Mouse (Mus musculus): ENCODE results near the gene Pold1. TPM values are rescaled to one million over a fixed set of nuclear protein-coding genes. Genes with fewer than 3 reads are reported as not detected.

The Pold1 gene
- polyA plus RNA-seq, 1 experiment = 34.3 TPM

GRCm38 (mm10) chr7:44524502-44524901 lies 24.1 kb downstream of the Pold1 start, which contains the start of gene Mybpc2:
TSS of gene Mybpc2 (minus strand) at chr7:44524656.
- TF ChIP-seq POLR2A (IDR thresholded peaks at IDR 0.05; ENCODE audit: borderline replicate concordance, extremely low read depth, low read depth, low read length) (no peak), CTCF (IDR thresholded peaks at IDR 0.05; ENCODE audit: insufficient read depth, low read length) (no peak)
- Histone ChIP-seq H3K4me3 (replicated peaks; ENCODE audit: extremely low read depth, low read depth, low read length) (no peak within 1 kb of the TSS), H3K4me1 (ENCODE audit: control insufficient read depth, insufficient read depth, low read length) (peaks cover 3% of the 10 kb centered on the region; the same call in 1 of the 2 replicates)
- WGBS = 36% methylated on average over 12 of the region's 12 CpGs
- DNase-seq = no peak

DNA sequence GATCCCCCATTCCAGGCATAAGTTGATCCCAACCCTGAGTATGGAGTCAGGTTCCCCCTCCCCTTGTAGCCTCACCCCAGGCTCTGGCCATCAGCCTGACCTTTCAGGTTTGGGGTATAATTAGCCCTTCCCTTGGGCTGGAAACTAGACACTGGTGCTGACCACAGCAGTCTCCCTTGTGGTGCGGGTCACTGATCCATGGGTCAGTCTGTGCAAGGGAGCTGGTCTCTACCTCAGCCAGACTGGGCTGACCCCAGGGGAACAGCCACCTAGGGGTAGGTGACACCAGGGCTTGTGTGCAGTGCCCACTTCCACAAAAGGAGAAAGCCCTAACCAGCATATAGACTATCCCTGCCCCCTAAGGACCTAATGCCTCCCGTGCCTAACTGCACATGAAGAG lies 25.6 kb downstream of the Pold1 start:
- H3K4me3 ChIP-seq (replicated peaks; ENCODE audit: extremely low read depth, low read depth, low read length) = no peak overlapping the region
- WGBS = 73% methylated on average over 2 of the region's 2 CpGs
- DNase-seq = no peak
- peaks cover 3% of the 10 kb centered on the region; the same call in 1 of the 2 replicates for H3K4me1 ChIP-seq (ENCODE audit: control insufficient read depth, insufficient read depth, low read length)
- TF ChIP-seq POLR2A (IDR thresholded peaks at IDR 0.05; ENCODE audit: borderline replicate concordance, extremely low read depth, low read depth, low read length) = no peak
- no peak for TF ChIP-seq CTCF (IDR thresholded peaks at IDR 0.05; ENCODE audit: insufficient read depth, low read length)

GRCm38 (mm10) chr7:44521710-44522109 lies 26.9 kb downstream of the Pold1 start:
- TF ChIP-seq CTCF (IDR thresholded peaks at IDR 0.05; ENCODE audit: insufficient read depth, low read length) (peak; percentile 65), POLR2A (IDR thresholded peaks at IDR 0.05; ENCODE audit: borderline replicate concordance, extremely low read depth, low read depth, low read length) (no peak)
- Histone ChIP-seq H3K4me1 (ENCODE audit: control insufficient read depth, insufficient read depth, low read length) (peaks cover 3% of the 10 kb centered on the region; the same call in 1 of the 2 replicates), H3K4me3 (replicated peaks; ENCODE audit: extremely low read depth, low read depth, low read length) (no peak overlapping the region)
- DNase-seq = peak; percentile 66
- WGBS = 4% methylated on average over 20 of the region's 20 CpGs

DNA sequence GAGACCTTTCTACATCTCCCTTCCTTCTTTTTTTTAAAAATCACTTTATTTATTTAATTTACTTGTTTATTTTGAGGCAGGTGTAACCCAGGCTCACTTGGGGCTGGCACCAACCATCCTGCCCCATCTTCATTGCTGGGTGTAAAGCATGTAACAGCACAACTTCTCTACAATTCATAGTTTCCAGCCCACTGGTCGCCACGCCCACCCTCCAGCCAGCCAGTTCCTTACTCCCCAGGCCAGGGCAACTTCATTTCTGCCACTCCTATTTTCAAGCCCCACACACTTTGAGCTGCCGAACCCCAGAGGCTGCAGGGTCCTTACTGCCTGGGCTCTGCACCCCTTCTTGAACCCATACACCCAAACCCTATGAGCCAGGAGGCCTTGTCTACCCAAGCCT lies 27.7 kb downstream of the Pold1 start:
- TF ChIP-seq POLR2A (IDR thresholded peaks at IDR 0.05; ENCODE audit: borderline replicate concordance, extremely low read depth, low read depth, low read length) (no peak), CTCF (IDR thresholded peaks at IDR 0.05; ENCODE audit: insufficient read depth, low read length) (no peak)
- WGBS = 66% methylated on average over 3 of the region's 3 CpGs
- no peak for DNase-seq
- H3K4me3 ChIP-seq (replicated peaks; ENCODE audit: extremely low read depth, low read depth, low read length) = no peak overlapping the region
- H3K4me1 ChIP-seq (ENCODE audit: control insufficient read depth, insufficient read depth, low read length) = peaks cover 3% of the 10 kb centered on the region; the same call in 1 of the 2 replicates

DNA sequence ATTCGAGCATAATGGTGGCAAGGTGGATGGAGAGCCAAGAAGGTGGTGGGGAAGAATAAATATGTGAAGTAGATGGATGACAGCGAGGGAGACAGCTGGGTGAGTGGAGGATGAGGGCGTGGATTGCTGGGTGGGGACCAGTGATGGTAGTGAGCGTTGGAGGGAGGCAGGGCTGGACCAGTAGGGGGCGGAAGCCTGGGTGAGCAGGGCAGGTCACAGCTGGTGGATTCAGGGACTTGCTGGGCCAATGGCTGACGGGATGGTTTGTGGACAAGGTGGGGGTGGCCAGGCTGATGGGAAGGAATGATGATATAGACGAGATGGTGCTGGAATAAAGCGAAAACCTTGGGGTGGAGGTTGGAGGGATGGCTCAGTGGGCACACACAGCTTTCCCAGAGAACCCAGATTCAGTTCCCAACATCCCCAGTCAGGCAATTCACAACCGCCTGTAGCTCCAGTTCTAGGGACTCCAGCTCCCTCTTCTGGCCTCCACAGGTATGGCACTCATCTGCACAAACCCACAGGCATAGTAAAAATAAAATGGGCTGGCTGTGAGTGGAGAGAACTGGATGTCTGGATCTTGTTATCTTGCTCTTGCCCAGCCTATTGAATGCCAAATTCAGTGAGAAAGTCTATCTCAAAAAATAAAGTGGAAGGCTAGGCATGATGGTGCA lies 29.3 kb downstream of the Pold1 start:
- no peak overlapping the region for H3K4me3 ChIP-seq (replicated peaks; ENCODE audit: extremely low read depth, low read depth, low read length)
- WGBS = 68% methylated on average over 9 of the region's 9 CpGs
- no peak for DNase-seq
- no peaks in the 10 kb centered on the region for H3K4me1 ChIP-seq (ENCODE audit: control insufficient read depth, insufficient read depth, low read length)
- 0 out of 2 replicates have a peak, but pooled peaks have one; percentile 28 for TF ChIP-seq CTCF (IDR thresholded peaks at IDR 0.05; ENCODE audit: insufficient read depth, low read length)
- TF ChIP-seq POLR2A (IDR thresholded peaks at IDR 0.05; ENCODE audit: borderline replicate concordance, extremely low read depth, low read depth, low read length) = no peak

GRCm38 (mm10) chr7:44507491-44507890 lies 41.2 kb downstream of the Pold1 start:
- TF ChIP-seq POLR2A (IDR thresholded peaks at IDR 0.05; ENCODE audit: borderline replicate concordance, extremely low read depth, low read depth, low read length) = no peak
- no peak for TF ChIP-seq CTCF (IDR thresholded peaks at IDR 0.05; ENCODE audit: insufficient read depth, low read length)
- Histone ChIP-seq H3K4me3 (replicated peaks; ENCODE audit: extremely low read depth, low read depth, low read length) (no peak overlapping the region), H3K4me1 (ENCODE audit: control insufficient read depth, insufficient read depth, low read length) (no peaks in the 10 kb centered on the region)
- no peak for DNase-seq

GRCm38 (mm10) chr7:44501563-44502115 lies 47.0 kb downstream of the Pold1 start:
- 29% methylated on average over 5 of the region's 5 CpGs for WGBS
- DNase-seq = peak; percentile 65
- TF ChIP-seq CTCF (IDR thresholded peaks at IDR 0.05; ENCODE audit: insufficient read depth, low read length) = peak; percentile 85
- TF ChIP-seq POLR2A (IDR thresholded peaks at IDR 0.05; ENCODE audit: borderline replicate concordance, extremely low read depth, low read depth, low read length) = no peak
- no peaks in the 10 kb centered on the region for H3K4me1 ChIP-seq (ENCODE audit: control insufficient read depth, insufficient read depth, low read length)
- H3K4me3 ChIP-seq (replicated peaks; ENCODE audit: extremely low read depth, low read depth, low read length) = no peak overlapping the region

DNA sequence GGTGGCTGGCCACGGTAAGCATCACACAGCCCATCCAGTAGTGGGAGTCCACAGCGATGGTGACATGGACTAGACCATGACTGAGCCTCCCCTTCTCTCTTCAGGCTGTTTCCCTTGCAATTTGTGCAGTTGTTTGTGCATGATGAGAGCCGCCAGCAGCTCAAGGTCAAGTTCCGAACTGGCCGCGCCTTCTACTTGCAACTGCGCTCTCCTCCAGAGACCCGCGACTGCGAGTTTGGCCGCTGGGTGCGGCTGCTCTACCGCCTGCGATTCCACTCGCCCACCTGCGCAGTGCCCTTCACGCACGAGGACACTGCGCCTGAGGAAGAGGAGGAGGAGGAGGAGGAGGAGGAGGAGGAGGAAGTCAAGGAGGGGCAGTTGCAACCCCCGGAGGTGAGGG lies 48.6 kb downstream of the Pold1 start:
- DNase-seq = no peak
- Histone ChIP-seq H3K4me3 (replicated peaks; ENCODE audit: extremely low read depth, low read depth, low read length) (no peak overlapping the region), H3K4me1 (ENCODE audit: control insufficient read depth, insufficient read depth, low read length) (no peaks in the 10 kb centered on the region)
- 46% methylated on average over 20 of the region's 20 CpGs for WGBS
- TF ChIP-seq POLR2A (IDR thresholded peaks at IDR 0.05; ENCODE audit: borderline replicate concordance, extremely low read depth, low read depth, low read length) (no peak), CTCF (IDR thresholded peaks at IDR 0.05; ENCODE audit: insufficient read depth, low read length) (no peak)

- TF ChIP-seq POLR2A (IDR thresholded peaks at IDR 0.05; ENCODE audit: borderline replicate concordance, extremely low read depth, low read depth, low read length) (no peak), CTCF (IDR thresholded peaks at IDR 0.05; ENCODE audit: insufficient read depth, low read length) (no peak)
- DNase-seq = no peak
- WGBS = 54% methylated on average over 1 of the region's 1 CpGs
- Histone ChIP-seq H3K4me3 (replicated peaks; ENCODE audit: extremely low read depth, low read depth, low read length) (no peak overlapping the region), H3K4me1 (ENCODE audit: control insufficient read depth, insufficient read depth, low read length) (no peaks in the 10 kb centered on the region)
Observed at GRCm38 (mm10) chr7:44498922-44499321, 49.7 kb downstream of the Pold1 start.
